Mouse (Mus musculus): ENCODE results near the gene Agfg2.

- TF ChIP-seq POLR2A (IDR thresholded peaks at IDR 0.05; ENCODE audit: borderline replicate concordance, extremely low read depth, insufficient read depth, insufficient read length, poor library complexity, severe bottlenecking) (no peak), CTCF (IDR thresholded peaks at IDR 0.05; ENCODE audit: borderline replicate concordance, extremely low read depth, insufficient read depth, insufficient read length) (no peak)
Measured at GRCm38 (mm10) chr5:137649251-137649650, 35.3 kb downstream of the Agfg2 start.
